Mouse (Mus musculus) gastrocnemius, postnatal 10 days (tissue): ENCODE measurements at regions not wholly inside any gene's neighbourhood (a gene's known extent, or its start where the extent isn't known, plus 50 kb on each side); places are given as distances from the start of the nearest gene placed in this dataset.

Experiments used
- DNase-seq: peaks from one replicate; pipeline ENCODE4 v3.0.0; 2021; ENCODE audit warnings: mixed read lengths

- no peak for DNase-seq
Observed at GRCm38 (mm10) chr2:11362205-11362994, 190.5 kb downstream of the Prkcq start.

DNA sequence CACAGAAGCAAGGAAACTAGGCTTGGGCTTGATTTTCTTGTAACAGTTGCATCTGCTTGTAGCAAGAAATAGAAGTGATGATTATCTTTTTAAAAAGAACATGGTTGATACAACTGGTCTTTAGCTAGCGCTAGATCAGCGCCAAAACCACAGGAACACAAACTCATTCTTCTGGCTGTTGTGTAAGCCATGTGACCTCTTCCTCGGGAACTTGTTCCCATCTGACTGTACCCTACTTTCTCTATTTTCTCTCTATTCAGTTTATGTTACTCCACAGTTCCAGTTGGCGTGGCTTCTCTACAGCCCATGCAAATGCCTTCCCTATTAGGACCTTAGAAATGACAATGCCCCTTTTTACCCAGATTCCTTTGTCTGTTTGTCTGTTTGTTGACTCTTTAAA lies 187.4 kb downstream of the Prkcq start:
- no peak for DNase-seq

DNA sequence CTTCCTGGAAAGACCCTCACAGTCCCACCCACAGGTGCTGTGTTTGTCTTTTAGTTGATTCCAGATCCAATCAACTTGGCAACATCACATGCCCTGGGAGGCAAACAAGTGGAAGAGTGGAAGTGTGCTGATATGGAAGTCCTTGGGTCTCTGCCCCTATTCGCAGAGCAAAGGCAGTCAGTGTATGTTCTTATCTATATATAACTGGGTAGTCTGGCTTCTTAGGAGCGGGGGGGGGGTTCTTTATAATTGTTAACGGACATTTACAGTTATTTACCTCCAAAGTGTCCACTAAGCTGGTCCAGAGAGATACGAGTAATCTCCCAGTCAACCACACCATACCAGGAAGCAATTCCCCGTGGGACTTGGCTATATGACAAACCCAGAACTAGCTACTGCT lies 184.8 kb downstream of the Prkcq start:
- no peak for DNase-seq

- DNase-seq: no peak
Observed at GRCm38 (mm10) chr2:11355594-11355993, 183.7 kb downstream of the Prkcq start.
